Mouse (Mus musculus) embryonic facial prominence, embryonic 10.5 days (tissue): Measurements from ENCODE around the gene Slc34a1. TPM values are rescaled to one million over a fixed set of nuclear protein-coding genes. Genes with fewer than 3 reads are reported as not detected.

ENCODE experiments used
- DNase-seq: peaks from one replicate; pipeline ENCODE4 v3.0.0-alpha.2; 2017; ENCODE audit warnings: low spot score
- H3K27ac ChIP-seq: fragments of 300-500 bp; sonication (generic); replicated peaks from 2 replicates; pipeline ENCODE4 v1.5.1; 2016; ENCODE audit warnings: mild to moderate bottlenecking
- H3K27me3 ChIP-seq: fragments of 300-500 bp; sonication (generic); replicated peaks from 2 replicates; pipeline ENCODE4 v1.6.1; 2016; ENCODE audit warnings: low read depth, mild to moderate bottlenecking; ENCODE audit not compliant: poor library complexity, severe bottlenecking
- H3K36me3 ChIP-seq: fragments of 300-500 bp; sonication (generic); replicated peaks from 2 replicates; pipeline ENCODE4 v1.6.1; 2016; ENCODE audit warnings: mild to moderate bottlenecking, moderate library complexity
- H3K4me1 ChIP-seq: fragments of 300-500 bp; sonication (generic); 2 replicates; pipeline ENCODE4 v1.6.1; 2016
- H3K4me3 ChIP-seq: fragments of 300-500 bp; sonication (generic); 2 replicates; pipeline ENCODE4 v1.5.1; 2016; ENCODE audit warnings: mild to moderate bottlenecking, moderate library complexity
- H3K9me3 ChIP-seq: fragments of 300-500 bp; sonication (generic); 2 replicates; pipeline ENCODE4 v1.6.1; 2016; ENCODE audit warnings: mild to moderate bottlenecking
- WGBS: fragments of 180-500 bp; shearing (Covaris S2); methylation state at CpG from one replicate; pipeline ENCODE4 v1.1.7; 2016; 5-methylcytosine and 5-hydroxymethylcytosine counted together
- polyA plus RNA-seq: library from polyadenylated mRNA; unstranded; fragments of >200 nt; fragmentation: Nextera tagmentation; extraction: Ambion mirVana; gene quantifications from 2 replicates; pipeline ENCODE4 v1.2.1, GENCODE M21; 2016

Gene Slc34a1
- polyA plus RNA-seq, 1 experiment from 2014 or later: not detected

DNA sequence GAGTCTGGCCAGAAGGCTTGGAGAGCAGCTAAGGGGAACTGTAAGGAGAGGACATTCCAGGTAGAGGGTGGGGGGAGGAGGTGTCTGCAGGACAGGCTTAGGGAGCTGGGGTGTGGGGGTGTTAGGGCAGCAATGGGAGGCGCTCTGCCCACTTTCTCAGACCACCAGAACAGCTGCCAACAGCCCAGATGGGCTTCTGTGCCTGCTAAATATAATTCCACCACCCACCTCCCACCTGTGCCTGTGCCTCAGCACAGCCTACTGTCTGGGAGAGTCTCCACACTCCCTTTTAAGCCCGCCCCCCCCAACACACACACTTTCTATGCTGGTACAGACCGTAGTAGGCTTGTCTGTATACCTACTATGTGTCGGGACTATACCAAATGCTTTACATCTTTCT, 16.2 kb upstream of the Slc34a1 start:
- Histone ChIP-seq H3K9me3 (no peaks in the 10 kb centered on the region), H3K4me1 (peaks cover 11% of the 10 kb centered on the region), H3K27me3 (peaks cover 74% of the 10 kb centered on the region), H3K4me3 (no peak overlapping the region), H3K27ac (no peak overlapping the region), H3K36me3 (no peaks in the 10 kb centered on the region)
- DNase-seq: no peak
- WGBS: 80% methylated on average over 4 of the region's 4 CpGs

GRCm38 (mm10) chr13:55390644-55391043, 7.3 kb upstream of the Slc34a1 start:
- WGBS: 86% methylated on average over 3 of the region's 3 CpGs
- no peaks in the 10 kb centered on the region for H3K4me1 ChIP-seq
- H3K27me3 ChIP-seq: no peaks in the 10 kb centered on the region
- H3K9me3 ChIP-seq: no peaks in the 10 kb centered on the region
- H3K4me3 ChIP-seq: no peak overlapping the region
- H3K27ac ChIP-seq: no peak overlapping the region
- no peaks in the 10 kb centered on the region for H3K36me3 ChIP-seq
- no peak for DNase-seq

DNA sequence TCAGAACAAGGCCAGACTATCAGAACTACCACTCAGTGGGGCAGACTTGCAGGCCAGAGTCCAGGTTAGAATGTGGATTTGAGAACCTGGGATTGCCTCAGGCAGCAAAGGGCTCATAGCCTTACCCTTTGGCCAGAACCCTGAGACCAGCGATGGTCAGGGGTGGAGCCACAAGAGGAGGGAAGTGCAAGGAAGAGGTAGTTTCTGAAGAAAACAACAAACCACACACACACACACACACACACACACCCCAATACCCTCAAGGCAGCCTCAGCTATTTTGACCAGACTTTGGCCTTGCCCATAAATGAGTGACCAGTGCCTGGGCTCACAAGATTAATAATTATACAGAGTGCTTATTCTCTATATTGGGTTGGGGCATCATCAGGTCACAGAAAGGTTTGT, 6.4 kb upstream of the Slc34a1 start:
- Histone ChIP-seq H3K27me3 (no peaks in the 10 kb centered on the region), H3K9me3 (no peaks in the 10 kb centered on the region), H3K4me3 (no peak overlapping the region), H3K36me3 (no peaks in the 10 kb centered on the region), H3K27ac (no peak overlapping the region), H3K4me1 (peaks cover 5% of the 10 kb centered on the region)
- no peak for DNase-seq
- WGBS: 82% methylated on average over 1 of the region's 1 CpGs

GRCm38 (mm10) chr13:55392933-55393332, 5.1 kb upstream of the Slc34a1 start:
- no peaks in the 10 kb centered on the region for H3K36me3 ChIP-seq
- WGBS: 66% methylated on average over 4 of the region's 4 CpGs
- peaks cover 5% of the 10 kb centered on the region for H3K4me1 ChIP-seq
- DNase-seq: no peak
- H3K27ac ChIP-seq: no peak overlapping the region
- no peaks in the 10 kb centered on the region for H3K9me3 ChIP-seq
- H3K4me3 ChIP-seq: no peak overlapping the region
- H3K27me3 ChIP-seq: 0 out of 2 replicates have a peak, but pooled peaks cover 2% of the 10 kb centered on the region

DNA sequence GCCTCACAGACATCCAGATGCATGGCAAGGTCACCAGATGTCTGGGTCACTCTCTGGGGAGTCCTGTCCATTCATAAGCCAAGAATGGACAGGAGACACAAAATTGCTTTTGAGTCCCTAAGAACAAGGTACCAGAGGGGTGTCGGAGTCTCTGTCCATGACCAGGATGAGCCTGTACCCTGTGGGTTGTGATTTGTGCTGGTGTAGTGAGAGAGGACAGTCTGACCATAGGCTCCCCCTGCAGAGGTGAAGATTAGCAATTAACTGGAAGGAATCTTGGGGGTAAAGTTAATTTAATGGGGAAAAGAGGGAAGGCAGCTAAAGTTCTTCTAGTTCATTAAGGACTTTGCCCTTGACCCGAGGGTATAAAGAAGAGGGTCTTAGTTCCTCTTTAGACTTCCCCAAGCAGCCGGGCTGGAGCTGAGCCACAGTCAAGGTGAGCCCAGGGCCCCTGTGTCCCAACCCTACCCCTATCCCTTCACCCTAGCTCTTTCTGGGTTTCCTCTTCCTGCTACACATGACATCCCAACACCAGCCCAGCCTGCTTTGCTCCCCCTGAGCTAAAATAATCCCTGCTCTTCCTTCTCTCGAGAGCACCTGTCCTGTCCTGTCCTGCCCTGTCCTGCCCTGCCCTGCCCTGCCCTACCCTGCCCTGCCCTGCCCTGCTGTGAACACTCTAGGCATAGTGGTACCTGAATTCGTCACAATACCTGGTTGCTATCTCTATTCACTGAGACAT, 1.5 kb downstream of the Slc34a1 start:
- 64% methylated on average over 5 of the region's 5 CpGs for WGBS
- Histone ChIP-seq H3K4me3 (no peak overlapping the region), H3K9me3 (no peaks in the 10 kb centered on the region), H3K36me3 (no peaks in the 10 kb centered on the region), H3K4me1 (peaks cover 16% of the 10 kb centered on the region), H3K27ac (no peak overlapping the region), H3K27me3 (peaks cover 27% of the 10 kb centered on the region)
- DNase-seq: no peak

GRCm38 (mm10) chr13:55400039-55400346, 2.0 kb downstream of the Slc34a1 start:
- no peaks in the 10 kb centered on the region for H3K9me3 ChIP-seq
- H3K27ac ChIP-seq: no peak overlapping the region
- peaks cover 31% of the 10 kb centered on the region for H3K27me3 ChIP-seq
- no peak overlapping the region for H3K4me3 ChIP-seq
- no peak for DNase-seq
- WGBS: 84% methylated on average over 1 of the region's 1 CpGs
- no peaks in the 10 kb centered on the region for H3K36me3 ChIP-seq
- peaks cover 16% of the 10 kb centered on the region for H3K4me1 ChIP-seq

DNA sequence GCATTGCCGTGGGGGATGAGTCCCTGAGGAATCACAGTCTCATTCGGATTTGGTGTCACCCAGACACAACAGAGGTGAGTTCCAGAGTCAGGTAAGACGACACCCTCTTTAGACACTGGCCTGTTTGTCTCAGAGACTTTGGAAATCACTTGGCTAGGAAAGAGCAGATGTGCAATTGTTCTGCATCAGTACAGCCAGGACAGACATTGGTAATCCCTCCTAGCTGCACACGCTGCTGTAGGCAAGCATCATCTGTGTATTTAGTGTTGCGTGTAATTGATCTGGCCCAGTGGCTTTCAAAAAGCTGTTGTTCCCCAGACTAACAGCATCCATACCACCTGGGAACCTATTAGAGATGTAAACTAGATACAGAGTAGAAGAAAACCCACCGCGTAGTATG, 5.3 kb downstream of the Slc34a1 start:
- no peak for DNase-seq
- no peak overlapping the region for H3K4me3 ChIP-seq
- peaks cover 21% of the 10 kb centered on the region for H3K4me1 ChIP-seq
- 82% methylated on average over 7 of the region's 7 CpGs for WGBS
- no peak overlapping the region for H3K27ac ChIP-seq
- peaks cover 41% of the 10 kb centered on the region for H3K27me3 ChIP-seq
- H3K9me3 ChIP-seq: no peaks in the 10 kb centered on the region
- no peaks in the 10 kb centered on the region for H3K36me3 ChIP-seq

GRCm38 (mm10) chr13:55403935-55404852, 6.2 kb downstream of the Slc34a1 start:
- Histone ChIP-seq H3K36me3 (no peaks in the 10 kb centered on the region), H3K4me3 (no peak overlapping the region), H3K27ac (no peak overlapping the region), H3K4me1 (peaks cover 17% of the 10 kb centered on the region), H3K27me3 (peaks cover 37% of the 10 kb centered on the region), H3K9me3 (no peaks in the 10 kb centered on the region)
- WGBS: 75% methylated on average over 15 of the region's 15 CpGs
- no peak for DNase-seq

DNA sequence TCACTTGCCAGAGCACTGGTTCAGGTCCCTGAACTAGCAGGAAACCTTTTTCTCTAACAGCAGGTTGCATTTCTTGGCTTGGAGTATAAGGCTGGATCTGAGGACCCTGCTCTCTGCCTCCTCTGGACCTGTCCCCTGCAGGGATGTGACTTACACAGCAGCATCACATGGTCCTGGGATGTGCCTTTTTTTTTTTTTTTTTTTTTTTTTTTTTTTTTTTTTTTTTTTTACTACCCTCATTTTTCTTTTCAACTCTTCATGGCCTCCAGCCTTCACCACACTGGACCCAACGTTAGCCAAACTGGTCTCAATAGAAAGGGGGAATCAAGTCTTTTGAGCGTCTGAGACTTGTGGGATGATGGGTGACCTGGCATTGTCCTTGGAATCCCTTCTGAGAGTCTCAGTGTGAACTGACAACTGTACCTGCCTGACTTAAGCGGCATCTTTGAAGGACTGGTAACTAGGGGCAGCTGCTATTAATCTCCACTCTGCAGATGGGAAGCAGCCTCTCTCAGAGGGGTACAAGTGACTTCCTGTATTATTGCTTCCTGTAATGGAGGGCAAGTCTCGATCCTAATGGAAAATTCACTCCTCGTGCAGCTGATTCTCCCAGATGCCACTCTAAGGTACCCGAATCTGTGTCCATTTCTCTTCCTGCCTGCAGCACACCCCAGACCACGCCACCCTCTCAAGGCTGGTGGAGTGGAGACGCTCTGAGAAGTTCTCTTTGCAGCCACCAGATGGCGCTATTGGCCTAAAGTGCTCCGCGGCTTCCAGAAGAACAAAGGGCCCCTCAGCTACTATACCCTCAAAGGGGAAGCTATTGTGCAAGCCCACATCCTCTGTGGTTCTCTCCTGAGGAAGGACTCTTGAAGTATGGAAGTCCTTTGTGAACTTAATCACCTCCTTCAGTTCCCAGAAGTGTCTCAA, 7.1 kb downstream of the Slc34a1 start:
- Histone ChIP-seq H3K27me3 (peaks cover 35% of the 10 kb centered on the region), H3K4me1 (peaks cover 17% of the 10 kb centered on the region), H3K27ac (peak overlapping the region; percentile 88), H3K4me3 (peak overlapping the region; percentile 33; the same call in 1 of the 2 replicates), H3K9me3 (no peaks in the 10 kb centered on the region), H3K36me3 (no peaks in the 10 kb centered on the region)
- WGBS: 16% methylated on average over 11 of the region's 11 CpGs
- DNase-seq: peak; percentile 87

GRCm38 (mm10) chr13:55405783-55406390, 7.9 kb downstream of the Slc34a1 start:
- Histone ChIP-seq H3K27me3 (peaks cover 31% of the 10 kb centered on the region), H3K9me3 (no peaks in the 10 kb centered on the region), H3K4me3 (peak overlapping the region; percentile 25; the same call in 1 of the 2 replicates), H3K36me3 (no peaks in the 10 kb centered on the region), H3K27ac (peak overlapping the region; percentile 88), H3K4me1 (peaks cover 17% of the 10 kb centered on the region)
- DNase-seq: no peak
- WGBS: 60% methylated on average over 13 of the region's 13 CpGs

DNA sequence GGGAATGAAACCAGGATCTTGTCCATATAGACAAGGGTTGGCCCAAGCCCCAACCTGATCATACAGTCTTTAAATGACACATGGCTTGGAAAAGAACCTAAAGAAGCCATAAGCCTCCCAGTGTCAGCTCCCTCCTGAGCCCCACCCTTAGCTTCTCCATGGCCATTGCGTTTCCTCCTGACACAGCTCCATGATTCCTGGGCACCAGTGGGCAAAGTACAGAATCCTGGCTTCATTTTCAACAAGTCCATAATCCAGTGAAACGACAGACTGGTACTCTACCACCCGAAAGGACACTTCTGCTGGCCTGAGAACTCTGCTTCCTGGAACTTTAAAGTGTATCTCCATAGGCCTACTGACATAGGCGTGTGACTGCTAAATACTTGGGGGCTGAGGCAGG, 9.4 kb downstream of the Slc34a1 start:
- no peak for DNase-seq
- WGBS: 83% methylated on average over 4 of the region's 4 CpGs
- no peaks in the 10 kb centered on the region for H3K9me3 ChIP-seq
- H3K4me1 ChIP-seq: peaks cover 17% of the 10 kb centered on the region
- H3K36me3 ChIP-seq: no peaks in the 10 kb centered on the region
- peaks cover 36% of the 10 kb centered on the region for H3K27me3 ChIP-seq
- H3K27ac ChIP-seq: no peak overlapping the region
- H3K4me3 ChIP-seq: no peak overlapping the region
